Mouse (Mus musculus) C2C12 (cell line): ENCODE measurements around the gene Chrnd.
A peak's percentile ranks its signal among the peaks of the same experiment; 100 is the strongest.

ENCODE experiments used
- CEBPB ChIP-seq: IDR thresholded peaks from one replicate; pipeline ENCODE4 v1.6.1; 2011; ENCODE audit warnings: low read depth, mild to moderate bottlenecking, control low read depth, moderate library complexity
- CTCF ChIP-seq: IDR thresholded peaks from one replicate; pipeline ENCODE4 v1.5.1; 2011; ENCODE audit not compliant: control insufficient read depth, insufficient read depth, insufficient read length
- FOSL1 ChIP-seq: IDR thresholded peaks from one replicate; pipeline ENCODE4 v1.8.0; 2011; ENCODE audit warnings: mild to moderate bottlenecking, low read length; ENCODE audit not compliant: poor library complexity, insufficient read depth, severe bottlenecking
- MAX ChIP-seq: IDR thresholded peaks from one replicate; pipeline ENCODE4 v1.6.1; 2011; ENCODE audit warnings: mild to moderate bottlenecking, control low read depth
- MYOD1 ChIP-seq: IDR thresholded peaks from one replicate; pipeline ENCODE4 v1.6.1; 2011; ENCODE audit warnings: low read depth; ENCODE audit not compliant: control insufficient read depth, insufficient read length
- MYOG ChIP-seq: IDR thresholded peaks from one replicate; pipeline ENCODE4 v1.6.1; 2011; ENCODE audit not compliant: control insufficient read depth, insufficient read length; ENCODE audit errors: extremely low read depth
- USF1 ChIP-seq: IDR thresholded peaks from one replicate; pipeline ENCODE4 v1.6.1; 2011; ENCODE audit warnings: low read depth, mild to moderate bottlenecking, control low read depth, moderate library complexity

DNA sequence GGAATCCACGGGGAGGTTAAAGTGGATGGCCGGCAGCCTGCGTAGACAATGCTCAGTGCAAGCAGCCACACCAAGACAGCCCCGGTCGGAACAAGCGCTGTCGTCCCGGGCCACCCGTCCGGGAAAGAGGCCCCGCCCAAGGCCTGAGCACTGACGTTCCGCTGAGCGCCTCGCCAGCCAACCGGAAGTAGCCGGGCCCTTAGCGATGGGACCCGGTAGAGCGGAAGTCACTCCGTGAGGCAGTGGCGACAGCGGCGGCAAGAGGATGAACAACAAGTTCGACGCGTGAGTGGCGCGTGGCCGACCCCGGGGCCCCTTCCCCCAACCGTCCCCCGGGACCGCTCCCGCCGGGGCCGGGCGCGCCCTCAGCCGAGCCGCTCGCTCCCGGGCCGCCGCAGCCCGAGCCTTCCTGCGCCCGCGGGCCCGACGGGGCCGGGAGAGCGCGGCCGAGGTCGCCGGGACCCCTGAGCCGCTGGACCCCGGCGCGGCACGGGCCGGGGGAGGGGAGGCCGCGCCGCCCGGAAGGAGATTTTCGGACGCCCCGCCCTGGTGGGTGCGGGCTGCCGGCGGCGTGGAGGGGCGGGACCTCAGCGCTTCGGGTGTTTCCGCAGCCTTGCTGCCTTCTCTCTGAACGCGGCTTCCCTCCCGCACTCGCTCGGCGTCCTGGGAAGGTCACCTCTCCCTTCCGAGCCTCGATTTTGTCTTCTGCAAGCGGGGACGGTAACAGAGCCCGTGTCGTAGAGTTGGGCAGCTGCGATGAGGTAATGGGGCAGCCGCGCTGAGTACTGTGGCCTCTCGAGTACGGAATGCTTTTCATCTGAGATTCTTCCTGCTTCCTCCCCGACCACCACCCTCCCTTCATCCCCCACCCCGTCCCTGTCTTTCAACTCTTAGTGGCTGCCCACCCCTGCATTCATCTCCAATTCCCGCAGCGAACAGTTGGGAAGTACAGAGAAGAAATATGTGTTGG is 23.6 kb downstream of the Chrnd start, which contains the start of gene Eif4e2:
- TF ChIP-seq MAX (peak; percentile 37), CTCF (no peak), MYOG (no peak), USF1 (no peak), MYOD1 (no peak), FOSL1 (no peak), CEBPB (no peak)
